10 mouse cellular contexts compared by ENCODE assay signal in genomic region chrX:103741215-103742056, GRCm38 (mm10).
DNase-seq lines count a peak whose midpoint lies in the region; ATAC-seq and TF ChIP-seq lines count a peak whose summit lies in the region.
"Had no signal": no experiment of that assay in that cellular context is flagged by ENCODE, and none has a peak within 500 bp of the region (broad histone marks: within the 10 kb centered on the region; RNA-seq: fewer than 3 reads in every experiment).

No protein-coding gene starts in this region.

- no peak overlapping the region for H3K4me3 ChIP-seq in liver, embryonic 15.5 days (replicated peaks)
- H3K4me3 ChIP-seq in liver, embryonic 11.5 days (ENCODE audit: low read depth, low read length), result no peak overlapping the region
- H3K4me3 ChIP-seq in embryonic fibroblast, embryonic 13.5 days (ENCODE audit: insufficient read depth, low read length), result no peak overlapping the region
- H3K4me3 ChIP-seq: myocyte had no signal

- H3K27me3 ChIP-seq in liver, embryonic 15.5 days, result peaks cover 58% of the 10 kb centered on the region
- peaks cover 62% of the 10 kb centered on the region for H3K27me3 ChIP-seq in liver, embryonic 11.5 days (replicated peaks; ENCODE audit: control insufficient read depth, insufficient read depth, low read length)

- no peak overlapping the region for H3K9ac ChIP-seq in liver, embryonic 15.5 days
- no peak overlapping the region for H3K9ac ChIP-seq in liver, embryonic 11.5 days (ENCODE audit: low read depth, low read length)

- no peak for DNase-seq in liver, embryonic 11.5 days (ENCODE audit: low spot score)
- peak; percentile 37 for DNase-seq in heart, postnatal 25 days (ENCODE audit: low spot score)
- peak; percentile 27 for DNase-seq in lung, postnatal 25 days (ENCODE audit: low spot score)
- no peak for DNase-seq in left cerebral cortex, adult 18-20 months (ENCODE audit: low spot score in 2 of 2)
- DNase-seq in cerebellum, adult 9-11 months, result no peak
- DNase-seq: thymus, postnatal 25 days had no signal

- H3K27ac ChIP-seq in liver, embryonic 15.5 days (replicated peaks), result no peak overlapping the region
- H3K27ac ChIP-seq in liver, embryonic 11.5 days (ENCODE audit: low read depth, low read length), result no peak overlapping the region
- peak overlapping the region; percentile 78 for H3K27ac ChIP-seq in embryonic fibroblast, embryonic 13.5 days (ENCODE audit: insufficient read depth, low read length)

- no peak for TF ChIP-seq POLR2A in embryonic fibroblast, embryonic 13.5 days (IDR thresholded peaks at IDR 0.05; ENCODE audit: low read depth, low read length)

- 24% methylated on average over 7 of the region's 13 CpGs for WGBS in liver, embryonic 15.5 days (ENCODE audit: insufficient replicate concordance)
- WGBS in liver, embryonic 11.5 days, result 38% methylated on average over 8 of the region's 13 CpGs

- H3K4me2 ChIP-seq in liver, embryonic 15.5 days, result no peak overlapping the region
- no peak overlapping the region for H3K4me2 ChIP-seq in liver, embryonic 11.5 days

- TF ChIP-seq CTCF in embryonic fibroblast, embryonic 13.5 days (IDR thresholded peaks at IDR 0.05; ENCODE audit: borderline replicate concordance, insufficient read depth, low read length), result no peak

- H3K9me3 ChIP-seq in liver, embryonic 15.5 days (replicated peaks), result no peaks in the 10 kb centered on the region
- no peaks in the 10 kb centered on the region for H3K9me3 ChIP-seq in liver, embryonic 11.5 days (ENCODE audit: control insufficient read depth, low read length)

- ATAC-seq in liver, embryonic 15.5 days (ENCODE audit: insufficient read depth), result peak; percentile 31; the same call in 1 of the 2 replicates
- no peak for ATAC-seq in liver, embryonic 11.5 days (replicated peaks; ENCODE audit: low FRiP score)
- ATAC-seq in megakaryocyte-erythroid progenitor cell, adult 5-6 weeks (replicated peaks; ENCODE audit: low FRiP score, low TSS enrichment, poor library complexity, severe bottlenecking), result no peak

- no peaks in the 10 kb centered on the region for H3K4me1 ChIP-seq in liver, embryonic 15.5 days (replicated peaks)
- no peaks in the 10 kb centered on the region for H3K4me1 ChIP-seq in liver, embryonic 11.5 days (replicated peaks; ENCODE audit: control insufficient read depth, insufficient read depth, low read length)
- no peaks in the 10 kb centered on the region; the same call in 1 of the 2 replicates for H3K4me1 ChIP-seq in embryonic fibroblast, embryonic 13.5 days (ENCODE audit: control insufficient read depth, insufficient read depth, low read length)

- H3K36me3 ChIP-seq in liver, embryonic 15.5 days (replicated peaks), result no peaks in the 10 kb centered on the region
- no peaks in the 10 kb centered on the region for H3K36me3 ChIP-seq in liver, embryonic 11.5 days (ENCODE audit: control insufficient read depth, insufficient read depth, low read length)

- intact Hi-C loops in heart, postnatal 25 days (cut with DNase I), result no loop called here

Comparison
In these comparisons a context has a peak if more than half of its experiments do, and no peak if none do; other contexts are left out.
1. DNase-seq: peak in heart, postnatal 25 days (single experiment) and lung, postnatal 25 days (single experiment); none in liver, embryonic 11.5 days (single experiment), left cerebral cortex, adult 18-20 months (0 of 2) and cerebellum, adult 9-11 months (single experiment).